Mouse (Mus musculus): ENCODE measurements at regions not wholly inside any gene's neighbourhood (a gene's known extent, or its start where the extent isn't known, plus 50 kb on each side); places are given as distances from the start of the nearest gene placed in this dataset.

GRCm38 (mm10) chr13:14898495-14898894 is 268.5 kb downstream of the AW209491 start:
- DNase-seq (ENCODE audit: low spot score in 2 of 2): no peak

GRCm38 (mm10) chr13:14930137-14930785 is 300.3 kb downstream of the AW209491 start:
- DNase-seq (ENCODE audit: low spot score in 2 of 2): no peak

- DNase-seq (ENCODE audit: low spot score in 2 of 2): no peak
Measured at GRCm38 (mm10) chr13:14966187-14966726, 336.3 kb downstream of the AW209491 start.

GRCm38 (mm10) chr13:15002700-15003099 is 372.7 kb downstream of the AW209491 start:
- no peak for DNase-seq (ENCODE audit: low spot score in 2 of 2)

- DNase-seq (ENCODE audit: low spot score in 2 of 2): no peak
Measured at GRCm38 (mm10) chr13:15011638-15012037, 381.7 kb downstream of the AW209491 start.

GRCm38 (mm10) chr13:15018811-15019745 is 389.1 kb downstream of the AW209491 start:
- no peak for DNase-seq (ENCODE audit: low spot score in 2 of 2)

GRCm38 (mm10) chr13:15026601-15027000 is 396.6 kb downstream of the AW209491 start:
- DNase-seq (ENCODE audit: low spot score in 2 of 2): no peak

GRCm38 (mm10) chr13:15052667-15053375 is 410.2 kb upstream of the Gli3 start:
- DNase-seq (ENCODE audit: low spot score in 2 of 2): peak; percentile 21 to 25

GRCm38 (mm10) chr13:15054705-15055104 is 408.3 kb upstream of the Gli3 start:
- no peak for DNase-seq (ENCODE audit: low spot score in 2 of 2)

GRCm38 (mm10) chr13:15078635-15079094 is 384.4 kb upstream of the Gli3 start:
- no peak for DNase-seq (ENCODE audit: low spot score in 2 of 2)

GRCm38 (mm10) chr13:15079148-15079547 is 383.9 kb upstream of the Gli3 start:
- DNase-seq (ENCODE audit: low spot score in 2 of 2): no peak

- no peak for DNase-seq (ENCODE audit: low spot score in 2 of 2)
Measured at GRCm38 (mm10) chr13:15082255-15082932, 380.6 kb upstream of the Gli3 start.

- DNase-seq (ENCODE audit: low spot score in 2 of 2): no peak
Measured at GRCm38 (mm10) chr13:15094836-15095235, 368.2 kb upstream of the Gli3 start.

GRCm38 (mm10) chr13:15107753-15108305 is 355.2 kb upstream of the Gli3 start:
- DNase-seq (ENCODE audit: low spot score in 2 of 2): no peak

GRCm38 (mm10) chr13:15113383-15113782 is 349.7 kb upstream of the Gli3 start:
- DNase-seq (ENCODE audit: low spot score in 2 of 2): peak; percentile 44 to 58

- DNase-seq (ENCODE audit: low spot score in 2 of 2): peak; percentile 29 to 42
Measured at GRCm38 (mm10) chr13:15130249-15130648, 332.8 kb upstream of the Gli3 start.

- DNase-seq (ENCODE audit: low spot score in 2 of 2): no peak
Measured at GRCm38 (mm10) chr13:15146167-15146566, 316.9 kb upstream of the Gli3 start.

- no peak for DNase-seq (ENCODE audit: low spot score in 2 of 2)
Measured at GRCm38 (mm10) chr13:15180898-15181297, 282.1 kb upstream of the Gli3 start.

- DNase-seq (ENCODE audit: low spot score in 2 of 2): no peak
Measured at GRCm38 (mm10) chr13:15211635-15212352, 251.2 kb upstream of the Gli3 start.

GRCm38 (mm10) chr13:15212353-15212850 is 250.6 kb upstream of the Gli3 start:
- DNase-seq (ENCODE audit: low spot score in 2 of 2): peak in 1 of 2 experiments; percentile 21

Data from right cerebral cortex, postnatal 10 days (tissue).